Mouse (Mus musculus) embryonic fibroblast, embryonic 13.5 days (primary cell): ENCODE data around the gene Axin1. TPM values are rescaled to one million over a fixed set of nuclear protein-coding genes. Genes with fewer than 3 reads are reported as not detected.

Experiments
- H3K27ac ChIP-seq: 2 replicates; pipeline ENCODE4 v1.5.1; 2012; ENCODE audit warnings: low read length, control low read depth, inconsistent platforms; ENCODE audit not compliant: insufficient read depth
- H3K4me1 ChIP-seq: 2 replicates; pipeline ENCODE4 v1.6.1; 2011; ENCODE audit warnings: low read length; ENCODE audit not compliant: control insufficient read depth, insufficient read depth
- H3K4me3 ChIP-seq: 2 replicates; pipeline ENCODE4 v1.5.1; 2011; ENCODE audit warnings: mild to moderate bottlenecking, control low read depth, low read length; ENCODE audit not compliant: insufficient read depth
- CTCF ChIP-seq: IDR thresholded peaks from 2 replicates; pipeline ENCODE4 v1.5.1; 2011; ENCODE audit warnings: mild to moderate bottlenecking, control low read depth, low read length, moderate library complexity, borderline replicate concordance; ENCODE audit not compliant: insufficient read depth
- POLR2A ChIP-seq: IDR thresholded peaks from 2 replicates; pipeline ENCODE4 v1.6.1; 2011; ENCODE audit warnings: low read depth, mild to moderate bottlenecking, control low read depth, low read length, moderate library complexity
- polyA plus RNA-seq: library from polyadenylated mRNA; stranded (reverse); fragments of >200 nt; gene quantifications from 2 replicates; pipeline ENCODE4 v1.2.4, GENCODE M21; 2011; ENCODE audit warnings: low read depth; ENCODE audit not compliant: missing spikeins, insufficient read length

Gene Axin1
- polyA plus RNA-seq, 1 experiment = 50.5 TPM

DNA sequence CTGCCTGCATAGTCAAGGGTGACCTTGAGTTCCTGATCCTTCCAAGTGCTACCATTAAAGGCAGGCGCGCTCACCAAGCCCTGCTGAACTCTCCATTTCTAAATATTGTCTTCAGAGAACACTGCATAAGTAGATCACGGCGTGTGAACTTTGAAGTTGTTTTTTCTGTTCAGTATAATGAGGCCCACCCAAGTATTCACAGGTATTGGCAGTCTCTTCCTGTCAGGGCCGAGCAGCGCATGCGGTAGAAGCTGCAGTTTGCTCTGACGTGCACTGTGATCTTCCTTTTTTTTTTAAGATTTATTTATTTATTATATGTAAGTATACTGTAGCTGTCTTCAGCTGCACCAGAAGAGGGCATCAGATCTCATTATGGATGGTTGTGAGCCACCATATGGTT is 95.9 kb downstream of the Axin1 start:
- no peak overlapping the region for H3K4me3 ChIP-seq
- no peaks in the 10 kb centered on the region; the same call in 1 of the 2 replicates for H3K4me1 ChIP-seq
- TF ChIP-seq CTCF = no peak
- no peak for TF ChIP-seq POLR2A
- no peak overlapping the region for H3K27ac ChIP-seq

DNA sequence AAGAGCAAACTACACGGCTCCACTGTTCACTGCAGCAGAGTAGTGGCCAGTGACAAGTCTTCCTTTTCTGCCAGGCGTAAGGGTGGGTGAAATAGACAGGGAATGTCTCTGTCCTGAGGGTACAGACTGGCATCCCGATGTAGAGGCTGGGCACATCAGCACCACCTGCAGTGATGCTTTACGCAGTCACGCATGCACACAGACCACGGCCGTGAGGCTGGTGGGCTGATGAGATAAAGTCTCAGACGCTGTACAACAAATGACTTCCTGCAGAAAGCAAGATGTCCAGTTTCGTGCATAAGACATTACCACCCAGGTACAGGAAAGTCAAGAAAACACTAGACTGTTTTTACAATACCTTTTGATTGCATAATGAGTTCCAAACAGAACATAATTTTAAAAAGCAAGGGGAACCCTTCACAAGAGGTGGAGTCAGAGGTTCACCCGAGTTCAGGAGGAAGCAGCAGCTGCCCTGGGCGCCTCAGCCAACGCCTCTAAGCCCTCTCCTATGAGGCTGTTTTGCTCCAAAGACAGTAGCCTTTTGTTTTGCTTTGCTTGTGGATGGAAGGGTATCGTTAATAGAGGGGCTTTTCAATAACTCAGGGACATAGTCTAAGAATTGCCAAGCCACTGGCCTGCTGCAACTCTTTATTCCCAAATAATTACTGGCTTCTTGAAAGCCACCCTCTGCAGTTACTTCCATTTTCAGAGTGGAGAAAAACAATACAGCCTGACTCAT is 96.8 kb downstream of the Axin1 start:
- Histone ChIP-seq H3K27ac (peak overlapping the region; percentile 17; the same call in 1 of the 2 replicates), H3K4me1 (no peaks in the 10 kb centered on the region; the same call in 1 of the 2 replicates), H3K4me3 (no peak overlapping the region)
- TF ChIP-seq POLR2A (no peak), CTCF (no peak)

DNA sequence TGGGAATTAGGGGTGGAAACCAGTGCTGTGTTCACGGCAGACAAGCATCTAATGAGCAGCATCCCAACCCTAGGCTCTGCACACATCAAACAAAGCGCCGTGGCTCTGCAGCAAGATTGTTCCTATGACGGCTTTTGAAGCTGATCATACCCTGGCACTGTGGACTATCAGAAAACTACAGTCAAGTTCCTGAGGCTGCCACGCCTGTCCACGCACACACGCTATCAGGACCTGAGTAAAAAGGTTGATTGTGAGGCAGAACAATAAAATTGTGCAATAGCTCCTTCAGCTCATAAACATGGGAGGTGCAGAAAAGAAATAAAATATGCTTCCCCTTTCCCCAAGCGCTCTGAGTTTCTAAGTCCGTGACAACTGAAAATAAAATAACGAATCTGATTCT is 99.2 kb downstream of the Axin1 start:
- TF ChIP-seq POLR2A (no peak), CTCF (no peak)
- H3K4me3 ChIP-seq = no peak overlapping the region
- H3K27ac ChIP-seq = no peak overlapping the region
- peaks cover 7% of the 10 kb centered on the region for H3K4me1 ChIP-seq

DNA sequence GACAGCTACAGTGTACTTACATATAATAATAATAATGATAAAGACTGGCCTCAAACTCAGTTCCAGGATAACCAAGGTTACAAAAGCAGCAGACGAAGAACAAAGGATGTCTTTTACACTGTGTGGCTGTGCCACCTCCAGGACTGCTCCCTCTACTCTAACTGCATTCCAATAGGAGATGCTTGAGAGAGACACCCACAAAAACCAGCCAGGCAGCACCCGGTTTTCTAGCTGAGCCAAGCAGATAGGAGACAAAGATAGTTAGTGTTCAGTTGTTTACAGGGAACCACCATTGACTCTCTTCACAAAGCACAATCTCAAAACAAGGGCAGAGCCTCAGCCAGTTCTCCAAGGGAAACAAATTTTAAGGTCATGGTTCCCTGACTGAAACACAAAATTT is 101.1 kb downstream of the Axin1 start:
- peaks cover 11% of the 10 kb centered on the region for H3K4me1 ChIP-seq
- no peak overlapping the region for H3K27ac ChIP-seq
- no peak overlapping the region for H3K4me3 ChIP-seq
- TF ChIP-seq POLR2A (no peak), CTCF (no peak)

GRCm38 (mm10) chr17:26240120-26240790 is 101.8 kb downstream of the Axin1 start:
- no peak for TF ChIP-seq CTCF
- Histone ChIP-seq H3K4me1 (peaks cover 11% of the 10 kb centered on the region), H3K4me3 (no peak overlapping the region), H3K27ac (no peak overlapping the region)

DNA sequence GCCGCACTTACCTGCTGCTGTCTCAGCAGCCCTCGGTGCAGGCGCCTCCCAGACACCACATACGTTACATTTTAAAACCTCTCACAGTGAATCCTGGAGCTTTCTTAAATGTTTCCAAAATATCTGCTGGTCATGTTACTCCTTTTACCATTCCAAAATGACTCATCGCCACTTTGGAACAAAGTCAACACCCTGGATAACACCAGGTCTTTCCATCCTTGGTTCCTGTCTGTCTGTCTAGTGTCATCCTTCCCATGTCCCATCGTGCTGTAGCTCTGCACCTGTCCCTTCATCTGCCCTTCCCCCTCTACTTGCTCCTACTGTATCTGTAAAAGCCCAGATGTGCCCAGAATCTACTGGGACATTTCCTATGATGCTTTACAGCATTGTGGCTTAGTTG is 102.5 kb downstream of the Axin1 start:
- Histone ChIP-seq H3K4me3 (no peak overlapping the region), H3K4me1 (peaks cover 11% of the 10 kb centered on the region), H3K27ac (no peak overlapping the region)
- TF ChIP-seq POLR2A = no peak
- no peak for TF ChIP-seq CTCF

- H3K4me1 ChIP-seq = peaks cover 11% of the 10 kb centered on the region
- H3K4me3 ChIP-seq = peak overlapping the region; percentile 70
- TF ChIP-seq POLR2A (no peak), CTCF (peak; percentile 45; the same call in 1 of the 2 replicates)
- H3K27ac ChIP-seq = peak overlapping the region; percentile 12; the same call in 1 of the 2 replicates
These were observed 105.1 kb downstream of the Axin1 start for GRCm38 (mm10) chr17:26243471-26244100.

DNA sequence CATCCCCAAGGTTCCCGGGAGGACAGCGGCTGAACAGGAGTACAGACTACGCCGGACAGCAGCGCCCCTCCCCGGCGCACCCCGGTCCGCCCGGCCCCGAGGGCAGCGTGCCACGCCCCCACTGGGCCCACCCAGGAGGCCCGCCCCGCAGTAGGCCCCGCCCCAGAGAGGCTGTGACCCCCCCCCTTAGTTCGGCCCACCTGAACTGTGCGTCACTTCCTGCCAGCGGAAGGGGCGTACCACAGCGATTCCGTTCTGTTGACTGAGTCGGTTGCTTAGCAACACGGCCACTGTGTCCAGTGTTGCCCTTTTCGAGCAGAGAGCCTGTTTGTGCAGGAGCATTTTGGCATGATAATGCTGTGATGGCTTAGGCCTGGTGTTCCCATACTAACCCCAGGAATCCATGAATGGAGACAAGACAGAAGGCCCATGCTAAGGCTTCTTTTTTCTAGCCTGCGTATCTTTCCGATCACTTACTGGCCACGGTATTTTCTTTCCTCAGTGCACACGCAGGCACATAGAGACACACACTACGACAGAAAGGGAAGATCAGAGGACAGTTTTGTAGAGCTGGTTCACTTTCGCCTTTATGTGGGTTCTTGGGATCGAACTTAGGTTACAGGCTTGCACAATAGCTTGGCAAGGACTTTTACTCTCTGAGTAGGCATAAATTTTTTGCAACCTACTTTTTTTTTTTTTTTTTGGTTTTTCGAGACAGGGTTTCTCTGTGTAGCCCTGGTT is 105.8 kb downstream of the Axin1 start, which contains the start of gene Fam234a:
Gene Fam234a (minus strand): TSS at position 142 of the 741 bp plus-strand sequence.
- peak within 1 kb of the TSS; percentile 12; the same call in 1 of the 2 replicates for H3K27ac ChIP-seq
- peak within 1 kb of the TSS; percentile 70 for H3K4me3 ChIP-seq
- peaks cover 11% of the 10 kb centered on the region for H3K4me1 ChIP-seq
- no peak for TF ChIP-seq CTCF
- TF ChIP-seq POLR2A = peak; percentile 74

Other genes with a start within 250 kb of the Axin1 start
- 21.5 and 23.9 TPM in 2 replicates for gene Rab40c, start 219.0 kb upstream of the Axin1 start, polyA plus RNA-seq
- 47.8 and 48.0 TPM in 2 replicates for gene Pigq, start 193.8 kb upstream of the Axin1 start, polyA plus RNA-seq
- gene Nhlrc4, start 193.7 kb upstream of the Axin1 start, polyA plus RNA-seq = not detected in 2 replicates
- gene A930017K11Rik, start 186.1 kb upstream of the Axin1 start, polyA plus RNA-seq = not detected in 2 replicates
- gene Capn15, start 152.9 kb upstream of the Axin1 start, polyA plus RNA-seq = 10.1 and 10.9 TPM in 2 replicates
- 20.7 and 22.6 TPM in 2 replicates for gene Rab11fip3, start 69.1 kb upstream of the Axin1 start, polyA plus RNA-seq
- 28.2 and 30.9 TPM in 2 replicates for gene Decr2, start 48.4 kb upstream of the Axin1 start, polyA plus RNA-seq
- gene Nme4, start 43.1 kb upstream of the Axin1 start, polyA plus RNA-seq = 47.9 and 50.4 TPM in 2 replicates
- 0.48 and 1.0 TPM in 2 replicates for gene Tmem8, start 25.4 kb upstream of the Axin1 start, polyA plus RNA-seq
- 38.7 and 41.0 TPM in 2 replicates for gene Mrpl28, start 15.2 kb upstream of the Axin1 start, polyA plus RNA-seq
- gene Pdia2, start 60.4 kb downstream of the Axin1 start, polyA plus RNA-seq = not detected in 2 replicates
- 2.2 and 2.8 TPM in 2 replicates for gene Rgs11, start 64.3 kb downstream of the Axin1 start, polyA plus RNA-seq
- 5.8 and 9.3 TPM in 2 replicates for gene Arhgdig, start 69.1 kb downstream of the Axin1 start, polyA plus RNA-seq
- 47.2 and 57.3 TPM in 2 replicates for gene Fam234a, start 105.6 kb downstream of the Axin1 start, polyA plus RNA-seq
- gene Luc7l, start 114.2 kb downstream of the Axin1 start, polyA plus RNA-seq = 44.1 and 45.0 TPM in 2 replicates